Mouse (Mus musculus) embryonic facial prominence, embryonic 11.5 days (tissue): ENCODE results near the gene Tlr12. TPM values are rescaled to one million over a fixed set of nuclear protein-coding genes. Genes with fewer than 3 reads are reported as not detected.

Experiments
- ATAC-seq: fragments of 200-750 bp; cut with Nextera tagmentation; replicated peaks from 2 replicates; pipeline ENCODE4 v1.8.0; 2017; ENCODE audit warnings: low read depth; ENCODE audit not compliant: insufficient number of reproducible peaks, low FRiP score, low TSS enrichment
- DNase-seq: peaks from one replicate; pipeline ENCODE4 v3.0.0-alpha.2; 2015; ENCODE audit warnings: low spot score
- H3K27ac ChIP-seq: fragments of 300-500 bp; sonication (generic); replicated peaks from 2 replicates; pipeline ENCODE4 v1.5.1; 2014; ENCODE audit warnings: mild to moderate bottlenecking, low read depth, low read length, control low read depth
- H3K27me3 ChIP-seq: fragments of 300-500 bp; sonication (generic); 2 replicates; pipeline ENCODE4 v1.6.1; 2014; ENCODE audit warnings: mild to moderate bottlenecking, low read length, moderate library complexity, mixed read lengths; ENCODE audit not compliant: control insufficient read depth, insufficient read depth
- H3K36me3 ChIP-seq: fragments of 300-500 bp; sonication (generic); replicated peaks from 2 replicates; pipeline ENCODE4 v1.6.1; 2014; ENCODE audit warnings: low read depth, mild to moderate bottlenecking, low read length, moderate library complexity, mixed read lengths; ENCODE audit not compliant: control insufficient read depth, insufficient read depth
- H3K4me1 ChIP-seq: fragments of 300-500 bp; sonication (generic); 2 replicates; pipeline ENCODE4 v1.6.1; 2014; ENCODE audit warnings: low read length, mixed read lengths; ENCODE audit not compliant: control insufficient read depth, insufficient read depth
- H3K4me2 ChIP-seq: fragments of 300-500 bp; sonication (generic); 2 replicates; pipeline ENCODE4 v1.6.1; 2014; ENCODE audit warnings: low read depth, mild to moderate bottlenecking, control low read depth, low read length, moderate library complexity
- H3K4me3 ChIP-seq: fragments of 300-500 bp; sonication (generic); 2 replicates; pipeline ENCODE4 v1.5.1; 2014; ENCODE audit warnings: low read depth, low read length, control low read depth
- H3K9ac ChIP-seq: fragments of 300-500 bp; sonication (generic); replicated peaks from 2 replicates; pipeline ENCODE4 v1.6.1; 2014; ENCODE audit warnings: mild to moderate bottlenecking, control low read depth, low read length
- H3K9me3 ChIP-seq: fragments of 300-500 bp; sonication (generic); replicated peaks from 2 replicates; pipeline ENCODE4 v1.6.1; 2016; ENCODE audit warnings: mild to moderate bottlenecking, low read length, inconsistent platforms, mixed read lengths; ENCODE audit not compliant: control insufficient read depth
- WGBS: fragments of 180-500 bp; shearing (Covaris S2); extraction: QIAGEN DNeasy Blood & Tissue Kit; methylation state at CpG from one replicate; pipeline ENCODE4 v1.1.7; 2014; 5-methylcytosine and 5-hydroxymethylcytosine counted together
- polyA plus RNA-seq: library from polyadenylated mRNA; unstranded; fragments of >200 nt; fragmentation: Nextera tagmentation; extraction: Ambion mirVana; gene quantifications from 2 replicates; pipeline ENCODE4 v1.2.1, GENCODE M21; 2014

Gene Tlr12
- polyA plus RNA-seq, 1 experiment from 2014 or later, result 0.10 TPM

- H3K36me3 ChIP-seq, result no peaks in the 10 kb centered on the region
- H3K4me1 ChIP-seq, result no peaks in the 10 kb centered on the region; the same call in 1 of the 2 replicates
- ATAC-seq (no peak), DNase-seq (no peak)
- no peak overlapping the region for H3K27ac ChIP-seq
- no peaks in the 10 kb centered on the region for H3K27me3 ChIP-seq
- H3K9ac ChIP-seq, result no peak overlapping the region
- no peaks in the 10 kb centered on the region for H3K9me3 ChIP-seq
- 85% methylated on average over 18 of the region's 18 CpGs for WGBS
- H3K4me3 ChIP-seq, result no peak overlapping the region
- H3K4me2 ChIP-seq, result no peak overlapping the region
These were observed 20.0 kb upstream of the Tlr12 start for GRCm38 (mm10) chr4:128638265-128638923.

GRCm38 (mm10) chr4:128637250-128637649, 18.8 kb upstream of the Tlr12 start:
- WGBS, result 38% methylated on average over 11 of the region's 11 CpGs
- Histone ChIP-seq H3K4me3 (no peak overlapping the region), H3K9ac (no peak overlapping the region), H3K36me3 (no peaks in the 10 kb centered on the region), H3K4me1 (no peaks in the 10 kb centered on the region; the same call in 1 of the 2 replicates), H3K27me3 (no peaks in the 10 kb centered on the region), H3K4me2 (no peak overlapping the region), H3K9me3 (no peaks in the 10 kb centered on the region), H3K27ac (no peak overlapping the region)
- ATAC-seq (no peak), DNase-seq (no peak)

- Histone ChIP-seq H3K4me2 (no peak overlapping the region), H3K27ac (no peak overlapping the region), H3K36me3 (no peaks in the 10 kb centered on the region), H3K9ac (no peak overlapping the region), H3K4me1 (no peaks in the 10 kb centered on the region; the same call in 1 of the 2 replicates), H3K4me3 (no peak overlapping the region), H3K27me3 (no peaks in the 10 kb centered on the region), H3K9me3 (no peaks in the 10 kb centered on the region)
- DNase-seq, result no peak
- WGBS, result 63% methylated on average over 10 of the region's 10 CpGs
- no peak for ATAC-seq
These were observed 17.6 kb upstream of the Tlr12 start for GRCm38 (mm10) chr4:128635894-128636585.

- no peak for DNase-seq
- Histone ChIP-seq H3K9me3 (no peaks in the 10 kb centered on the region), H3K27ac (no peak overlapping the region), H3K4me1 (no peaks in the 10 kb centered on the region; the same call in 1 of the 2 replicates), H3K36me3 (no peaks in the 10 kb centered on the region), H3K4me3 (no peak overlapping the region), H3K27me3 (no peaks in the 10 kb centered on the region), H3K9ac (no peak overlapping the region), H3K4me2 (no peak overlapping the region)
- ATAC-seq, result no peak
- WGBS, result 81% methylated on average over 7 of the region's 7 CpGs
These were observed 17.0 kb upstream of the Tlr12 start for GRCm38 (mm10) chr4:128635451-128635850.

- ATAC-seq (no peak), DNase-seq (no peak)
- WGBS, result 90% methylated on average over 8 of the region's 8 CpGs
These were observed 2.7 kb upstream of the Tlr12 start for GRCm38 (mm10) chr4:128621109-128621508.

GRCm38 (mm10) chr4:128620572-128620971, 2.2 kb upstream of the Tlr12 start:
- H3K4me1 ChIP-seq, result peaks cover 4% of the 10 kb centered on the region; the same call in 1 of the 2 replicates
- H3K4me2 ChIP-seq, result no peak overlapping the region
- no peak for ATAC-seq
- no peaks in the 10 kb centered on the region for H3K9me3 ChIP-seq
- H3K27me3 ChIP-seq, result no peaks in the 10 kb centered on the region; the same call in 1 of the 2 replicates
- H3K36me3 ChIP-seq, result no peaks in the 10 kb centered on the region
- WGBS, result 77% methylated on average over 6 of the region's 6 CpGs
- no peak overlapping the region for H3K27ac ChIP-seq
- H3K9ac ChIP-seq, result no peak overlapping the region
- DNase-seq, result no peak
- H3K4me3 ChIP-seq, result no peak overlapping the region

More at GRCm38 (mm10) chr4:128621109-128621508, 2.7 kb upstream of the Tlr12 start:
- no peaks in the 10 kb centered on the region; the same call in 1 of the 2 replicates for H3K27me3 ChIP-seq
- H3K36me3 ChIP-seq, result no peaks in the 10 kb centered on the region
- no peak overlapping the region for H3K4me3 ChIP-seq
- H3K27ac ChIP-seq, result no peak overlapping the region
- no peak overlapping the region for H3K9ac ChIP-seq
- no peaks in the 10 kb centered on the region for H3K9me3 ChIP-seq
- H3K4me1 ChIP-seq, result peaks cover 4% of the 10 kb centered on the region; the same call in 1 of the 2 replicates
- H3K4me2 ChIP-seq, result no peak overlapping the region

- H3K9me3 ChIP-seq, result no peaks in the 10 kb centered on the region
- no peak overlapping the region for H3K27ac ChIP-seq
- H3K9ac ChIP-seq, result no peak overlapping the region
- WGBS, result 37% methylated on average over 2 of the region's 2 CpGs
- DNase-seq (no peak), ATAC-seq (no peak)
- peaks cover 4% of the 10 kb centered on the region; the same call in 1 of the 2 replicates for H3K4me1 ChIP-seq
- H3K4me3 ChIP-seq, result no peak overlapping the region
- no peaks in the 10 kb centered on the region; the same call in 1 of the 2 replicates for H3K27me3 ChIP-seq
- H3K4me2 ChIP-seq, result no peak overlapping the region
- H3K36me3 ChIP-seq, result no peaks in the 10 kb centered on the region
These were observed 544 bp upstream of the Tlr12 start for GRCm38 (mm10) chr4:128618963-128619362.
